Mouse (Mus musculus): ENCODE measurements around the gene Cpeb1.
"Not testable (repeated sequence)": the region's sequence is repeated elsewhere in the genome, so short reads cannot be mapped to it uniquely, and the experiment has no call there.

The Cpeb1 gene

DNA sequence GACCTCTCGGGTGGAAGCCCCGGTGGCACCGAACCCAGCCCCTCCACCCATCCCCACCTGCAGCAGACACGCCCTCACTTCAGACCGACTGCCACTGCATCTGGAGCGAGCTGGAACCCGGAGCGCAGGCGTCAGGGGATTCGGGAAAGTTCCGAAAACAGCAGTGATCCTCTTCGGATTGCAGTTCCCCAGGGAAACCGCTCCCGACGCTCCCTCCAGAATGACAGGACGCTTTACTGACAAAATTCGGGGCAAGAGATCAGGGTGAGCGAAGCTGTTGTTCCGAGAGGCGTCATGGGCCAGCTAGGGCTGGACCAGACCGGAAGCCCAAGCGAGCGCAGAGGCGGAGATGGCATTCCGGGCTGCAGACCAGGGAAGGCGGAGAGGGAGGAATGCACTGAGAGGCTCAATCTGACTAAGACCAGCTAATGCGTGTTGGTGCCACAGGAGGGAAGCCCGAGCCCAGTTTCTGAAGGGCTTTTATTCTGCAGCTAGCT is at the start of gene Cpeb1:
Gene Cpeb1 (minus strand): TSS at position 311 of the 497 bp plus-strand sequence.
- in situ Hi-C loops (cut with MboI, MseI): no loop called here

DNA sequence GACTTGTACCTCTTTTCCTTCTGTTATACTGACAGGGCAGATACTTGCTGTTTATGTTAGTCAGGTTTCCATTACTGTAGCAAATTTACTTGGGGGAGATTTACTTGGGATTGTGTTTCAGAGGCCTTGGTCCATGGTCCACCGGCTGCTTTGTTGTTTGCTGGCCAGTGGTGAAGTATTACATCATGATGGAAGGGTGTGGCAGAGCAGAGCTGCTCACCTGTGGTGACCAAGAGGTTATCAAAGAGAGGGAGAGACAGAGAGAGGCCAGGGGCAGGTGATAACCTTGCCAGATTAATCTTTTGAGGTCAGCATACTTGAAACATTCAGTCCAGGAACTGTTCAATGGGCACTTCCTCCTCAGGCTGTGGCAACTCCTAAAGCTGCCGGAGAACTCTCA is 45.8 kb upstream of the Cpeb1 start:
- in situ Hi-C loops (cut with MboI, MseI): no loop called here

DNA sequence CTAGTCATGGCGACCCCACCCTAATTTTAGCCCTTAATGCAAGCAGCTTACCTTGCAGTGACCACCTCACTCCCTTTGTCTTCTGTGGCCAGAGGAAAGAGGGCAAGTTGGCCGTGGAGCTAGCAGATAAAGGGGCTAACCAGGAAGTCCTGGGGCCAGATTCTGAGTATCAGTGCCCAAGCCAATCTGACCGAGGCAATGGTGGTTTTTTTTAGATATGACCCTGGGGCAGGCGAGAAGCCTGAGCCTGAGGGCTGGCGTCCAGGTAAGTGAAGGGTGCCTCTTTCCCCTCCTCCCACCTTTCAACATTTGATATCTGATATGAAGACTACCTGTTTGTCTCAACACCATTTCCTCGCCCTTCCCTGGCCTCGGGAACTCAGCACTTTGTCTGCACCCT is 42.9 kb upstream of the Cpeb1 start, which contains the start of gene BC048679:
Gene BC048679 (minus strand): TSS at position 101 of the 400 bp plus-strand sequence.
- in situ Hi-C loops (cut with MboI, MseI): no loop called here

DNA sequence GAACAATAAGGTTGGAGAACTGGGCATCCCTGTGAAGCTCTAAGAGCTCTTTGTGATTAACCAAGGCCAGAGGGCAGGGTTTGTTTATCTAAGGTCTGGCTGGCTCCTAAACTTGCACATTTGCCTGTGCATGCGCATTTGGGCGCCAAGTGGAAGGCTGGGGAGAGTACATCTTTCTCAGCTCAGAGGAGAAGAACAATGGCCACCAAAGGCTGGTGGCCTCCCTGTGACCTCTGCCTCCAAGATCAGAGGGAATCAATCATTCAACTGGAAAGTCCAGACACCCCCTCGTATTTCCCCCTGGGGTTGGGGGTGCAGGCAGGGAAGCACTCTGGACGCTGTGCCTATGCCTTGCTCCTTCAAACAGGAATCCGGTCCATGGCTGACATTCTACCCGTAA is 41.9 kb upstream of the Cpeb1 start:
- in situ Hi-C loops (cut with MboI, MseI): no loop called here

DNA sequence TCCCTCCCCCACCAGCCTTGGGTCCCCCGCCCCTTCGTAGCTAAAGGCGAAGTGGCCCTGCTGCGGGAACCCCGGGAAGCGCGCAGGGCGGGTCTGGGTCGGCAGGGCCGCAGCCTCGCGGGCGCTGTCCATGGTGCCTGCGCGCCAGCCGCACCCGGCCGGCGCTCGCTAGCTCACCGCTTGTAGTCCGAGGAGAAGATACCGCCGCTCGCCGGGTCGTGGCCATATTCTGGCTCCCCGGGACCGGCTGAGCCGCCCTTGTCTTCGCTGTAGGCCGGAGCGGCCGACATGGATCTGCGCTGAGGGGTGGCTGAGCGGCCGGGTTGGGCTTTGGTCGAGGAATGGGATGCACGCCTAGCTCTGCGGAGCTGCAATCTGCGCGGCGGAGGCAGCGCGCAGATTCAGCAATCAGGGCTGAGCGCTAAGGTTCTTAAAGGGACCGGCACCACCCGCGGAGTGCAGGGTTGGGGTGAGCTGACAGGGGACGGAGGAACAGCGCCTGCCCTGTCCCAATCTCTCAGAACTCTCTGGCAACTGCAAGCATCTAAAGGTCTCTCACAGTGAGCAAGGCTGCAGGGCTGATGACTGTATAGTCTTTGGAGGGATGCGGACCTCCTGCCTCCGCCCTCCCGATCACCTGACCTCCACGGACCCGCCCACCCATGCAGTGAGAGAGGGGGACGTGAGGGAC is 38.2 kb upstream of the Cpeb1 start, which contains the start of gene Ap3b2:
Gene Ap3b2 (minus strand): TSS at position 595 of the 691 bp plus-strand sequence.
- in situ Hi-C loops (cut with MboI, MseI): no loop called here

DNA sequence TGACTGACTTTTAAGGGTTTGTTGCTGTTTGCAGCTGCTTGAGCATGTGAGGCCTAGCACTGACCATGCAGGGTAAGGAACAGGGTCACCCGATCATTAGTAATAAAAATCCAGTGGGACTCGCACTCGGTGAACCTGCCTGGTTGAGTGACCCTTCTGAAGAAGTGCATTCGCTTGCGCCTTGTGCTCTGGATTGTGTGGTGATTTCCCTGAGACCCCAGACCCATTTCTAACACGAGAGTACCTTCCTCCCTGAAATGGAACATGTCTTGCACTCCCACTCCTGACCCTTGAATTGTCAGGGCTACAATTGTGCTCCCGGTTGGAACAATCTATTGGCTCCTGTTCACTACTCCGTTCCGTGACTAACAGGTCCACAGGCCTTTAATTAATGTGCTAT is 37.4 kb upstream of the Cpeb1 start:
- in situ Hi-C loops (cut with MboI, MseI): no loop called here

DNA sequence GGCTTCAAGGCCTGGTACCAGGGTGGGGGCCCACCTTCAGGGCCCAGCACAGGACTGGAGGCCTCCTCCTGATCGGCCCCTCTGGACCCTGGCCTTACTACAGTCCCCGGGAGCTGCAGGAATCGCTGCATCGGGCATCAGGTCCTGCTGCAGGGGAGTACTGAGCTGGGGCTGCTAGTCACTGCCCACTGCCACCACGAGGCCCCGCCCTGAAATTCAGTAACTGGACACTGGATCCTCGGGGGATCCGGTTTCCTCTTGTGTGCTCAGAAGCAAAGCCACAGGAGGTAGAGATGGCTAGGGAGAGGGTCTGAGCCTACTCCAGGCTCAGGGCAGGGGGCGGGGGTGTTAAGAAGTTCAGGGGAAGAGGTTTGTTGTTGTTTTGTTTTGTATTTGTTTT is 34.4 kb upstream of the Cpeb1 start:
- in situ Hi-C loops (cut with MboI, MseI): no loop called here

DNA sequence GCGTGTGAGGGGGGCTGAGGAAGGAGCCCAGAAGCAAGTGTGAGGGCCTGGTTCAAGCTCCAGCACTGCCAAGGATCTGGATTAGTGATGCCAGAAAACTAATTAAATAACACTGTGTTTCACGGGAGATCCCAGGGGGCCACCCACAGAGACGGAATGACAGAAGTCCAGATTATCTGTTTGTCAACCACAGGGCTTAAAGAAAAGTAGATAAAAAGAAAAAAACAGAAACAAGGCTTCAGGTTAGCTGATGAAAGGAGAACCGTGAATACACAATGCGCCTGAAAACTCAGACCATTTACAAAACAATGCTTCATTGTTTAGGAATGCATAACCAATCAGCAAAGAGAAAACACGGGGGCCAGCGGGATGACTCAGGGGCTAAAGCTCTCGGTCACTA is 25.5 kb upstream of the Cpeb1 start:
- in situ Hi-C loops (cut with MboI, MseI): no loop called here

DNA sequence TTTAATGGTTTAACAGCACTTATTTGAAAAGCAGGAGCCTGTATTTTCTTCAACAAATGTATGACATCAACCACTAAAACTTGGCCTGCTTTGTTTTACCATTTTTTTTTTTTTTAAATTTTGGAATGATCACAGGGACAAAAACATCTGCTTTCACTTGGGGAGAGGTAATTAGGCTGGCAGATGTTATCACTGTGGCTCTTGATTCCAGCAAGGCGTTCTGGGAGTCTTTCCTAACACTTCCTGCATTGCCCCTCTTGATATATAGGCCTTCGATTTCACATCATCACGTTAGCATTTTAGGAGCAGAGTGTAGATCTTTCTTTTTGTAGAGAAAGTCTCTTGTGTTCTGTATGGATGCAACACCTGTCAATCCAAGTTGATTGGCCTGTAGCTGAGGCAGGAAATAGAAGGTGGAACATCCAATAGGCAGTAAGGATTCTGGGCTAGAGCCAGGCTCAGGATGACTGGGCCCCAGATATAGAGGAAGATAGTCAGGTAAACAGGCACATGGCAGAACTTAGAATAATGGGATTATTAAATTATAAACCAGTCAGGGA is 24.3 kb upstream of the Cpeb1 start:
- in situ Hi-C loops (cut with MboI, MseI): no loop called here

DNA sequence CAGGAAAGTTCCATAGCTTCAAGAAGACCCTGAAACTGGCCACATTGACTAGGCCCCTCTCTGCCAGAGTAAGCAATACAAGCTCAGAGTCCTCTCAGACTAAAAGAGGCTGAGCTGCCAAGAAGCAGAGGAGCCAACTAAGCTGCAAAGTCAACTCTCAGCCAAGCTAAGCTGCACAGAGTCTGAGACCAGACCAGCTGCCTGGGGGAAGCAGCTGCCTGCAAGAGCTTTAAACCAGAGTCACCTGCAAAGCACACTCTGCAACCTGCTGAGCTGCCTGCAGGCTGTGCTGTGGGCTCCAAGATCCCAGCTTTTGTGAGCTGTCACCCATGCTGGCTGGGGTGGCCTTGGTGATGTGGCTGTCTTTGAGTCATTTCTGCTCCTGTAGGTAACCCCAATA is 23.0 kb upstream of the Cpeb1 start:
- in situ Hi-C loops (cut with MboI, MseI): not testable (repeated sequence)

DNA sequence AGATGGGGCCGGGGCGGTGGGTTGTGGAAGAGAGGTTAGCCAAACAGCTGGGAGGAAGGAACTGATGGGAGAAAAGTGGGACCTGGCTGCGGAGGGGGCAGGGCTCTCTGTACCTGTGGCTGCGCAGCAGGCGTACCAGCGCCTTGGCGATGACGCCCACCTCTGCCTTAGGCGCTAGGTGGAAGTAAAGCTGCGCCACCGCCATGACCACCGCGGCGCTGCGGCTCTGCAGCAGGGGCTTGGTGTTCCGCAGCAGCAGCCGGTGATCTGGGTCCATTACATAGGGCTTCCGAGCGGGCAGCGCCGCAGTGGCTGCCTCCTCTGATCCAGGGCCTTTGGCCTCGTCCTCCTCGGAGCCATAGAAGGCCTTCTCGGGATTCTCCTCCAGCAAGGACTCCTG is 21.6 kb upstream of the Cpeb1 start:
- in situ Hi-C loops (cut with MboI, MseI): no loop called here

DNA sequence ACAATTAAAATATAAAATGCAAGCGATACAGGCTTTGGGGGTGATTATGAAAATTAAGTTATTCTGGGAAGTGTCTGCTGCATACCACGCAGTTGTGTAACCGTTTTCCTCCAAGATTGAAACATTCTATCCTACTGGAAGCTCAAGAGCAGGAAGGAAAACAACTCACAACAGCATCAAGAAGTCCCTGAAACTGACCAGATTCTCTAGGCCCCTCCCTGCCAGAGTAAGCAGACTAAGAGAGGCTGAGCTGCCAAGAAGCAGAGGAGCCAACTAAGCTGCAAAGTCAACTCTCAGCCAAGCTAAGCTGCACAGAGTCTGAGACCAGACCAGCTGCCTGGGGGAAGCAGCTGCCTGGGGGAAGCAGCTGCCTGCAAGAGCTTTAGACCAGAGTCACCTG is 20.0 kb upstream of the Cpeb1 start:
- in situ Hi-C loops (cut with MboI, MseI): no loop called here

DNA sequence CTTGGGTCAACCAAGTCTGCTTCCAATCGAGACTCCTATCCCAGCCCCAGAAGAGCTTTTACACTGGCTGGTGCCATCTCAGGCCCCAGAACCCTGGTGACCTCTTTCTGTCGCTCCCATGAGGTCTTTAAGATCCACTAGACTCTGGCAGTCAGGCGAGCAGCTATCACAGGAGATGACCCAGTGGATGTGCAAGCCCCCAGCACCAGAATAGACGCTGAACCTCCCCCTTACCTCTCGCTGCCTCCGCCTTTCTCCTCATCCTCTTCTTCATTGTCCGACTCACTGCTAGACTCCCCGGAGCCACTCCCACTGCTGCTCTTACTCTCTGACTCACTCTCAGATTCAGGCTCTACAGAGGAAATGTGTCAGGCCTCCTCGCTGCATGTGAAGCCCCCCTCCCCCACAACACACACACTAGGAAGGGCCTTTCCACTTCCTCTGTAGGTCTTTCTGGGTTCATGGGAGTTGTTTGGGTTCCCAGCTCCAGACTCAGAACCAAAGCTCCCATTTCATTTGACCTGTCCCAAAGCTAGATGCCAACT is 9.7 kb upstream of the Cpeb1 start:
- in situ Hi-C loops (cut with MboI, MseI): no loop called here

DNA sequence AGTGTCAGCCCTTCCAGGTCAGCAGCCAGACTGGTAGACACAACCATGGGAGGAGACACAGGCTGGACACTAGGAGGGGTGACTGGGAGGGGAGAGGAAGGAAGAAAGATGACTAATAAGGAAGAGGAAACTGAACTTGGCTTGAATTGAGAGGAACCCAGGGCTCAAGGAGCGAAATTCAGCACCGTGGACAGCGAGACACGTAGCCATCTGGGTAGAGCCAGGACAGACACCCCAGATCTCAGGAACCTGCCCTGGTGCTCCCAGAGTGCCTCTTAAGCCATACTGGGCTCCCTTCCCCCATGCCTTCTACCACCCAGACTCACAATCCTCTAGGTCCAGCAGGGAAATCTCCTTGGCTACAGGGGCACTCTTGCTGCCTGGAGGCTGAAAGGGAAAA is 8.9 kb upstream of the Cpeb1 start:
- in situ Hi-C loops (cut with MboI, MseI): no loop called here

DNA sequence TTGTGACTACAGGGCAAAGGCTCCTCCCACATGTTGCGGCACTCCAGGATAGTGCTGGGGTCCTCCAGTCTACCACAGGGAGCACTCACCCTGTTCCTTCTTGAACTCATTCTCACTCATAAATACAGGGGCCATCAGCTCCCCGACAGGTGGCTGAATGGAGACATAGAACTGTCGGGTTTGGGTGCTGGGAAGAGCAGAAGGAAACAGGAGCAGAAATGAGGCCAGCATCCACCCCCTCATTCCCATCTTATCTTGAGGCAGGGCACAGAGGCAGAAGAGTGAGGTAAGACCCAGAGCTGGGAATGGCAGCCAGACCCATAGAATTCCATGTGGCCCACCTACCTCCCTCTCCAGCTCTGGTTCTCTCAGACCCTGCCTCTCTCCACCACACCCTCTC is 7.5 kb upstream of the Cpeb1 start:
- in situ Hi-C loops (cut with MboI, MseI): no loop called here

DNA sequence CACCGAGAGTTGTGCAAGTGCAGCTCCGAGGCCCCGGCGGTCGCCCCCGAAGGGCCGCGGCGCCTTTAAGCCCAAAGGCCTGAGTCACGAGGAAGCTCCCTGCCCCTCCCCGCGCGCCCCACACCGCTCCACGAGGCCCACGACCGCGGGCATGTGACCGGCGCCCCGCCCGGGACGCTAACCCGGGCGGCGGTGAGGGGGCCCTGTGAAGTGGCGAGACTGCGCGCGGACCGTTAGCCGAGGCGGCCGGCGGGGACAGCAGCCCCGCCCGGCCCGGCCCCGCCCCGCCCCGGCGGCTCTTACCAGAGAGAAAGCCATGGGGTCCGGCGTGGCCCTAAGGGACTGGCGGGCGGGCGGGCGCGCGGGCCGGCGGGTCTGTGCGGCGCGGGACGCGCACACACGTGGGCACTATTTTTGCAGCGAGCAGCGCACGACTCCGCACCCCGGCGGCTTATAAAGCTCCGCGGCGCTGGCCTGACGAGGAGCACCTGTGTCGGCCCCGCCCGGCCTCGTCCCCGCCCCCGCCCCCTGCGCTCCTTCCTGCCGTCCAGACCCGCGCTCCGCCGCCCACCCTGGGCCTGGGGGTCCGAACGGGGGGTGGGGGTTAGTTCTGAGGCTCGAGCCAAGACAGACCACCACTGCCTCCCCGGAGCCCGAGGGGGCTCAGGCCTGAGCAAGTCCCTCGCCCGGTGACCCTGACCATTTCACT is 780 bp downstream of the Cpeb1 start:
- in situ Hi-C loops (cut with MboI, MseI): no loop called here

DNA sequence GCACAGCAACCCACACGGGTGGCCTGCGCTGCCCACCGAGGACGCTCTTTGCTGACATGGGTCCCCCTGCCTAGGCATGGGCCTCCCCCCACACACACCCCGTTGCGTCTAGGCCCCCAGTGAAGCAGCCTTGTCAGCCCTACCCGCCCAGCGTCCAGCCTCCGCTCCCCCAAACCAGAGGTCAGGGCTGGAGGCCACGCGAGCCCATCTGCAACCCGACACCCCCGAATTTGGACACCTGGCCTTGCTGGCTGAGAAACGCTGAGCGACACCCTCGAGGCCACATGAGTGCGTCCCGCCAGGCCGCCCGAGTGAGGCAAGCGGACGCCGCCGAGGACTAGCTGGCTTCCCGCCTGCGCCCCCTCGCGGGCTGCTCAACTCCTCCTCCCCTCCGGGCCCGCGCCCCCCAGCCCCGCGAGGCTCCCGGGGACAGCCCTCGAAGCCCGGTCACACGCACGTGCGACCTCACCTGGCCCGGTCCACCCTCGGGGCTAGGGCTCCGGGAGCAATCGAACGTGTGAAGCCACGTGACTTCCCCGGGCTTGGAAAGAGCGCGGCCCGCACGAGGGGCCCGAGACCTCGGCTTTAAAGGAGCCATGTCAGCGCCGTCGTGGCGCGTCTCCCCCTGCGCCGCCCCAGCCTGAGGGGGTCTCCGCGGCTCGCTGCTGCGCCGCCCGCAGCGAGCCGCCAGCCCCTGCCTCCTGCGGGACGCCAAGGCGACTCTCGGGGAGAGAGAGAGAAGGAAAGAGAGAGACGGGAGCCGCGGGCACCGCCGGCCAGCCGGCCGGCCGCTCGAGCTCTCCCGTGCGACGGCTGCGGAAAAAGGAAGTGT is 1.6 kb downstream of the Cpeb1 start:
- in situ Hi-C loops (cut with MboI, MseI): no loop called here

DNA sequence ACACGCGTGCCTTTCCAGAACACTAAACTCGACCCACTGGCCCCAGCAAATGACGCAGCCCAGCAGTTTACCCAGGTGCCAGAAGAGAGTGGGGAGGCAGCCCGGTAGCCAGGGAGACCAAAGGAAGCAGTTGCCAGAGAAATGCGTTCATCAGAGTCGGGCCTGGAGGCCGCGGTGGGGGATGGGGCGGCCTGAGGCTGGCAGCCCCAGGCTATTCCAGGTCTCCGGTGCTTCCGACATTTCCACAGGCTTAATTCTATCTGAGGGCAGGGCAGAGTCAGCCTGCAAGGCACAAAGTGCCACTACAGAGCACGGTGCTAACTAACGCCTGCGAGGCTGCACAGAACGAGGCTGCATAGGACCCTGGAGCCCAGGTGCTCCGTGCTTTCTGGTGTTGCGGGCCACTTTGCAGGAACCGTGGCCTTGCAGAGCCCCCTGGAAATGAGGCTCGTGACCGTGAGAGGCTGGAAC is 2.3 kb downstream of the Cpeb1 start:
- in situ Hi-C loops (cut with MboI, MseI): no loop called here

DNA sequence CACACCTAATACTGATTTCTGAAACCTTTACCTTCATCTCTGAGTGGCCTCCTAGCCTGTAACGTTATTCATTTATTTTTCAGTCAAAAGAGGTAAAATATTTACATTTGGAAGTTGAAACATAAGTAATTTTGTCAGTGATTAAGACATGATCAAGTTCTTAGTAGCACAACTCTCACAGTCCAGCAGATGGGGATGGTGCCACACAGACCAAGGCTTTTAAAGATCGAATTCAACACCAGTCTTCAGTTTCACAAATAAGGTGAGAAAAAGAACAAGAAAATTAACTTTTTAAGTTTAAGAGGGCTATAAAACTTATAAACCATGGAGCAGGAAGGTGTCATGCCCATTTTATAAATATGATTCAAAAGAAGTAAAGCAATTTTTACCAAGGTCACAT is 56.3 kb downstream of the Cpeb1 start:
- in situ Hi-C loops (cut with MboI, MseI): no loop called here

DNA sequence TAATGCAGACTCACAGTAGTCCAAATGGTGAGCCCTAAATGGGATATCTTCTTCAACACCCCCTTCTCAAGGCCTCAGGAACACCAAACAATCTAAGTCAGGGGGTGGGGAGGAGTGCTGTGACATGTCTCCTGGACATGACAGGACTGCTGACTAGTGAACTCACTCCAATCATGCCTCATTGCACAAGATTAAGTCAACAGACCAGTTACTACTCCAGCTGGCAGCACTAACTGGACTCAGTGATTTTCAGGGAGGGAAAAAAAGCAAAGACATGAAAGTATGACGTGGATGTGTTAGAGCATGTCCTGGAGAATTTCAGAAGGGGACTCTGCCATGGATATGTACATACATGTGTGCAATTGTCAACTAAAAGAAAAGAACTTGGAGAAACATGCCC is 75.9 kb downstream of the Cpeb1 start:
- in situ Hi-C loops (cut with MboI, MseI): no loop called here

DNA sequence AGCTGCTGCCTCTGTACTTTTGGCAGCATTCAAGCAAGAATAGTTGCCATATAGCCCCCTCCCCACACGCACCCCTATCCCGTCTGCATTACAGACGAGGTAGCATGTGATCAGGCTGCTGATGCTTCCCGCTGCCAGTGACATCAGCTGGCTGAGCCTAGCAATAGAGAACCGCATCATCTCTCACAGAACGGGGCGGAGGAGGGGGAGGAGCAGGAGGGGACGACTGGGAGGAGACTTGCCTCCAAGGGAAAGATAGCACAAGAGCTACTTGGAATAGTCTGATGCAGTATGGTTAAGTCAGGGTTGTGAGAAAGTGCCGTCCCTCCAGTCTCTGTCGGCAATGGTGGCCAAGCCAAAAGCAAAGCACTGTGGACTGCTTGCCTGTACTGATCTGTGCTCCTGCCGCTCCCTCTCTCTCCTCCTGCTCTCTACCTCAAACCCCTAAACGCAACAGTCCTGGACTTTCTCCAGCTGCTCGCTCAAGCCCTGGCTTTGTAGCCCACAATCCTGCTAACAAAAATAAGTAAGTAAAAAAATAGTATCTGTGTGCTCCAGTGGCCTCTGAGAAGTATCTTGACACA is 82.8 kb downstream of the Cpeb1 start:
- in situ Hi-C loops (cut with MboI, MseI): no loop called here

Measured in T-helper 1 cell (primary cell).